Mouse (Mus musculus) cerebellum, postnatal 14 days (tissue): ENCODE measurements at regions not wholly inside any gene's neighbourhood (a gene's known extent, or its start where the extent isn't known, plus 50 kb on each side); places are given as distances from the start of the nearest gene placed in this dataset.
"Not testable (repeated sequence)": the region's sequence is repeated elsewhere in the genome, so short reads cannot be mapped to it uniquely, and the experiment has no call there.

Experiments
- DNase-seq, 2 experiments: peaks; one replicate each; pipeline ENCODE4 v3.0.0; 2021; ENCODE audit warnings: mixed read lengths in 2 of 2

DNA sequence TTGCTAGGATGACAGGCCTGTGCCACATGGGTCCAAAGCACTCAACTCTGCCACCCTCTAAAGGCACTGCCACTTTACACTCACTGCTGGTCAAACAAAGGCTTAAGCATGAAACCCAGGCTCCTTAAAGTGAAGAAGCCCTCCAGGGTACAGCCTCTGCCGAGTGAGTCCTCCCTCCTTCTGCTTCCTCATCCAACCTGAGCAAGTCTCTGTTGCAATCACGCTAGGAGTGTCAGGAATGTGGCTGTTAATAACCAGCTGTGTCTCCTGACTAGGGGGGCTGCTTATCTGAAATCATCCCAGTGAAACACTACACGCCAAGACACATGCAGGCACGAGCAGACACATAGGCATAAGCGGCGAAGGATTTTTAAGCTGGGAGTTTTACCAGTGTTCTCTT, 99.2 kb upstream of the Jarid2 start:
- DNase-seq, result no peak

DNA sequence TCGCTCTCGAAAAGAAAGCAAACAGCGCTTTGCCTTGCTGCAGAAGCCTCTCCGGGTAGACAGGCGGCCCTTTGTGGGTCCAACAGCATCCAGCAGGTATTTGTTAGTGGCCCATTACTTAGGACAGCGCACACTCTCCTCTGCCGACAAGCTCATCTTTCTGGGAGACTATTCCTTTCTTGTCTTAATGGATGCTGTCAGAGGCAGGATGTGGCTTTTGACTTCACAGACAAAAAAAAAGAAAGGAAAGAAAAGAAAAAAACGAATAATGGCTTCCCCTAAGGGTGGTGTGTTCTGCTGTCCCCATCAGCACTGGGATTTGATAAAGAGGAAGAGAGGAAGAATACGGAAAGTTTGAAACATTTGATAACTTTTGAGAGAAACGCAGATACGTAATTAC, 94.7 kb upstream of the Jarid2 start:
- no peak for DNase-seq

DNA sequence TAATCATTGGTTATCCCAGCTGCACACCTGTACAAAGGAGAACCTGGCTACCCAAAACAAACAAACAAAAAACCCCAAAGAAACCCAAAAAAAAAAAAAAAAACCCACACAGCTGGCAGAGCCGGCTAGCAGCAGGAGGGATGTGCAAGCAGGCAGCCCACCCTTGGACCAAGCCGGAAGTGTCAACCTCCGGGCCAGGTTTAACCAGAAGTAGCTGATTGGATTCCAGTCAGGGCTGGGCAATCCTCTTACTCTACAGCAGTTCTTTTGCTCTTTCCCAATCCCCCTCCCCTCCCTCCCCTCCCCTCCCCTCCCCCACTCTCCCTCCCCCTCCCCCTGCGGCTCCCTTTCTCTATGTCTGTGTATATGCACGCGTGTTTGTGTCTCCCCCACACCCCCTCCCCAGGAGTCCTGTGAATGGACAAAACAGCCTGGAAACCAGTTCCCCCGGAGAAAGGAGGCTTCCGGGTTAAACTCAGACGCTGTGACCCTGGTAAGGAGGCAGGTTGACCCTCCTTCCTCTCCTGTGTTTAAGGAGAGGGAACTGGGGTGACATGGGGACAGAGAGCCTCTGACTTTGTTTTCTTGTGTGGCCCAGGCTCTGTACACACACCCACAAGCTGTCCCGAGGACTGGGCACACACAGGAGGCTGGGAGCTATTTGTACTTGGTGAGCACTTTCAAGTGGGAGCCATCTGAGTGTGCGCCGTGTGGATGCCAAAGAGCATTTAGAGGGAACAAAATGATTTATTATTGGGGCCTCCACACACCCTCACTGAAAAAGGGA, 93.9 kb upstream of the Jarid2 start:
- DNase-seq, result no peak

DNA sequence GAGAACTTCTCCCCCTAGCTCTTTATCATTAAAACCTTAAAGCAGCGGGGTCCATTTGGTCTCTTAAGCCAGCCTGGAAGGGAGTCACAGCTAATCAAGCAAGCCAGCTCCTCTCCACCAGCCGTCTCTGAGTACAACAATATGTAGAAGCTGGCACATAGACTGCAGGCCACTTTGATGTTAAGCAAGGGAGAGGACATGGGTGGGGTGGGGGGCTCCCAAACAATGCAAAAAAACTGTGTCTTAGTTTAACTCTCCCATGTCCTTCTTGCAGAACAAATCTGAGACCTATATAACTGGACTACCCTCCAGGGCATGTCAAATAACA, 93.3 kb upstream of the Jarid2 start:
- no peak for DNase-seq

DNA sequence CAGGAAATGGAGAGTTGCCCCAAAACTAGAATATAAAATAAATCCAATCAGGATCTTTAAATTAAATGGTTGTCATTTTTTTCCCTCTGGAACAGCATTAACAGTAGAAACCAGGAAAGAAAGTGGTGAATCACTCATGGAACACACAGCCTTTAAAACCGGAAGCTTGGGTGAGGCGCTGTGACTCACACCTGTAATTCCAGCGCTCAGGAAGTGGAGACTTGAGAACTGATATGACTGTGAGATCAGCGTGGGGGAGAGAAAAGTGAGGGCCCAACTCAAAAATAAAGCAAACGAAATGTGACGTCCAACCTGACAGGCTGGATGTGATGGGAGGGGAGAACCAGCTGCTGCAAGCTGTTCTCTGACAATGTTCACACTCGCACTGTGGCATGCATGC, 86.9 kb upstream of the Jarid2 start:
- DNase-seq, result no peak

DNA sequence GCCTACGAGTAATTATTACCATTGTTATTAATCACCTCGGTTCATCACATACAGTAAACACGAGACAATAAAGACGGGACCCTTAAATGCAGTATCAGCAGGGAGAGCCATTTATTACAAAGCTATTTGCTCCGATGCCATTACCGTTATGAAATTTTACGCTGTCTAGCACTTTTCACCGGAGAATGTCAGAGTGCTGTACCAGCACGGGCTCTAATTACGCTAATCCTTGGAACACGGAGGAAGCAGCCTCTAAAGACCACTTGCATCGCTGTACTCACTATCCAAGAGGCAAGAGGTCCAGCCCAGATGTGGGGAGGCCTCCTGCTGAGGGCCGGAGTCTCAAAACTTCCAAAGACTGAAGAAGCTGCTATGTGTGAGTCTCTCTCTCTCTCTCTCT, 79.2 kb upstream of the Jarid2 start:
- DNase-seq, result no peak

DNA sequence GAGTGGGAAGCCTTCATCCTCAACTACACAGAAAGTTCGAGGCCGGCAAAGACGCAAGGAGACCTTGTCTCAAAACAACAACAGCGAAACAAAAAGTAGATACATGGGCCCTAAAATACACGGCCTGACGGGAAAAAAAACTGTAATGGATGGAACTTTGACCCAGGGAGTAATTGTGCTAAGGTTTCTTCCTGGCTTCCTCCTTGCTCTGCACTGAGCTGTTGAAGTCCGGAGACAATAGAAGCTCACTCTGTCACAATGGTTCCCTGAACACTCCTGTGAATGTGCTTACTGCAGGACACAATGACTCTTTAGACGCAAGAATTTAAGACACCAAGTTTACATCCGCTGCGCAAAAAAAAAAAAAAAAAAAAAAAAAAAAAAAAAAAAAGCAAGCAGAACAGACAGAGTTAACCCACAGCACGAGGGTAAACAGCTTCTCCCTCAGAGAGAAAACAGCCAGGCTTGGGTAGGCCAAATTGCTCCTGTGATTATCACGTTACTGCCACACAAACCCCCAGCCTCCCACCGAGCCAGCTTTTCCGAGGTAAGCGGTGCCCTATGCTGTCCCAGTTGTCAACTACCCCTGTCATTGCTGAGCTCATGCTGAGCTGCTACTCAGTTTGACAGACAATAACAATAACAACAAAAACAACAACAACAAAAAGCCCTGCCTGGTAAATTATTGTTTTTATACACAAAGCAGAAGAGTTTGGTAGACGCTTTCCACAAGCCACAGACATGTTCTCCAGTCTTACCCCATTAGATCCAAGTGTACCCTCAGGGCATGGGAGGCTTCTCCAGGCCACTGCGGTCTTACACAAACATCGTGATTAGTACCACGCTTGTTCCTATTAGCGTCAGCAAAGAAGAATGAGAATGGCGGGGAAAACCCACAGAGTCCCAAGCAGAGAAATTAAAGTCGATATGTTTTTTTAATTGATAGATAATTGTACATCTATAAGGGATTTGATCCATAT, 77.7 kb upstream of the Jarid2 start:
- no peak for DNase-seq

DNA sequence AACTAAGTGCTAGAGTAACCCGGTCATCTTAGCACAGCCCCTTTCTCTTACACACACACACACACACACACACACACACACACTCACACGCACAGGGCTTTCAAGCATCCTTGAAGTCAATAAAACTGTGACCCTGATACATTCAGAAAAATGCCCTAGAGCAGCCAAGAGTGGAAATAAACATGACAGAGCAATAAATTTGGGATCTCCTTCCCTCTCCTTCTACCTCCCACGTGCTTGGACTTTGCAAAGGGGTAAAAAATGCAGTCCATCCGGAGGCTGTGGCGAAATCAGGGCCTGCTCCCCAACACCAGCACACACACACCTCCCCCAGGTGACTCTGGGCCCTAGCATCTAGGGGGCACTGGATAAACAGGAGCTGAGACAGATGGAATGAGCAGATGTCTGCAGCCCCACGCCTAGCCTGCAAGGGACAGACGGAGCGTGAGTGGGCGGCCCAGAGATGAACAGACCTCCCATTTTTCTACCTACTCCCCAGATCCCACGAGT, 71.3 kb upstream of the Jarid2 start:
- peak; percentile 67 to 78 for DNase-seq

DNA sequence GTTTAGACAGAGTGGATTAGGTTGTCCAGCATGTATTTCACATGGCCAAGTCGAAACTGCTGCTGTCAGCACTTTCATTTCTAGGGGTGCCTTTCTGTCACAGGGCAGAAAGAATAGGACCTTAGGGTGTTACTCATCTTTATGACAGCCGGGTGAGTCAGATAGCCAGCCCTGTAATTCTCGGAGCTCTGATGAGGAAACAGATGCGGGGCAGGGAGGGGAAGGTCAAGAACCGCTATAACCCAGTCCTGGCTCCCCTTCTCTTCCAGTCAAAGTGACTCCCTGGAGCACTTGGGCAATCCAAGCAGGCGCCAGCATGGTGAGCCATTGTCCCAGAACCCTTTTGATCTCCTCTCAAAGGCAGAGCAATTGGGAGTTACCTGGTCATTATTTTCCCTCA, 69.4 kb upstream of the Jarid2 start:
- no peak for DNase-seq

DNA sequence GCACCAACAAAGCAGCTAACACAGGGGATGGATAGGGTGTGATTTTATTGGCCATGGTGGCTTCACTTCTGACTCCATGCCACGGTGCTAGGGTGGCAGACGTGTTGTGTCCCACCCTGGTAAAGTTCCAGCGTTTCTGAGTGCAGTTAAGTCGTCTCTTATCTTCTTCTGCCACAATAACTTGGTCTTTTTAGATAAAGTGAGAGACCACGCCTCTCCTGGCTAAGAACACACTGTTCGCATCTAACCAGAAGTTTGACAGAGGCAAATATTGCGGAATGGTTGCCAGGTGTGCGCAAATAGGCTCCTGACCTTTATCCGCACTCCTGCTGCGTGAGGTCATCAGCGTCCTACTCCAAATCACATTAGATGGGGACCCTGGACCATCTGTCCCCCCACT, 66.2 kb upstream of the Jarid2 start:
- no peak for DNase-seq

DNA sequence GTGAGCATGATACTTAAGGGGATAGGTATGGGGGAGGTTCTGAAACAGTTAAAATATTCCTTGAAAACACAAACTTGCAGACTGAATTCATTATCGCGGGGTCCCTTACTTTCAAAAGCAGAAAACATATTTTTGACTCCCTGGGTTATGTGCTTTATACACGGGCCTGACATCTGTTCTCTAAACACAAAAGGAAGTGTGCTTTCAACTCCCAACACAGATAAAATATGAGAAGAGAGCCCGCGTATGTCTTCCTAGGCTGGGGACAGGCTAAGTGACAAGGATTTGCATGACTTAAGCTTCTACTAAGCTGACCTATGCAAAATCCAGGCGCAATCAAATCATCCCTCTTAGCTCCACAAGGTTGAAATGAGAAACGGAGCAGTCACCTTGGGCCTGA, 65.5 kb upstream of the Jarid2 start:
- no peak for DNase-seq

DNA sequence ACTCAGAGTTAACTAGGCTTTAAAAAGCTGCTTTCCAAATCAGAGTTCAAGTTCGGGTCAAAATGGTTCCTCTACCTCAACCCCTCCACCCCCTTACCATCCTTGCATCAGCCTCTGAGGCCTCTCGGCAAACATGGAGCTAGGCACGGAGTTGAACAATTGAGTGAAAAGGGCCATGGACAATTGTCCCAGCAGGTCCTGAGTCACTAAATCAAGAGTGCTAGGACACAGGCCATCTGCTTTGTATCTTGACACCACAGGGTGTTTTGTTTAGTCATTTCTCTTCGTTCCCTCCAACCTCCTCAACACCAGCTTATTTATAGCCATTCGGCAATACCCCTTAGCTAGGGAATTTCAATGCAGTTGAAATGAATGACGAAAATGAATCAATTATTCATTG, 59.5 kb upstream of the Jarid2 start:
- DNase-seq, result no peak

DNA sequence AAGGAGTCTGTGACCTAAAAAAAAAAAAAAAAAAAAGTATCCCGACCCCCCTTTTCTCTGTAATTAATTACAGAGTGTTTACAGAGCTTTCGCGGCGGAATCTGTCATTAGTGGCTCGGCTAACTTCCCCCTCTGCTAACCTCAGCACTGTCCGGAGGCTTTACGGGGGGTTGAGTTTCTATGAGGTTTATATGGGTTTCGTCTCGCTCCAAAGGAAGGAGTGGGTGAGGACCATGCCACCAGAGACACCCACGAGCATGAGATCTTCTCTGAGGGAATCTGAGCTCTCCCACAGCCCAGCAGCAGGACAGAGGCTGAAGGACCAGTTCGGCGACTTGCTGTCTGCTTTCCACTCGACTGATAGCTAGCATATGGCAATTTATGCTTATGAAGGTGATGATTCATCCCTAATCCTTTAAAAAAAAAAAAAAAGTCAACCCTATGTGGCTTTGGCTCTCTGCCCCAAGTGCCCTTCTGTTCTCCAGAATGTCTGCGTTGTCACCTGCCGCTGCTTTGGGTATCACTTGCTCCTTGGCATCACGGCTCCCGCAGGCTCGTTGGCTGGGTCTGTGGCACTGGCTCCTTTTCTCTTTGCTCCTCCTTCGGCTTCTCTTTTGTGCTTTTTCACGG, 55.8 kb upstream of the Jarid2 start:
- peak; percentile 89 for DNase-seq

DNA sequence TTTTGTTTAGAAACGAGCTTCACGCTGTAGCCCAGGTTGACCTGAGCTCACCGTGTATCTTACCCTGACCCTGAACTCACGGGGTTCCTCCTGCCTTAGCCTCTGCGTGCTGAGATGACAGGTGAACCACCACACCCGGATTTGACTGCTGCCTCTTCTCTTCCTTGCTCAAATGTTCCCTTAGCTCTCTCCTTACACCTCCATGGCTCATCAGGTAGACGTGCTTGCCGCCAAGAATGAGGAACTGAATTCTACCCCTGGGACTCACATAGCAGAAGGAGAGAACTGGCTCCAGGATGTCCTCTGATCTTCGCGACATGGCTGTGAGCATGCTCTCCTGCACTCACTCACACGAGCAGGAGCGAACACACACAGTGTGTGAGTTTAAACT, 55.3 kb upstream of the Jarid2 start:
- DNase-seq, result no peak

DNA sequence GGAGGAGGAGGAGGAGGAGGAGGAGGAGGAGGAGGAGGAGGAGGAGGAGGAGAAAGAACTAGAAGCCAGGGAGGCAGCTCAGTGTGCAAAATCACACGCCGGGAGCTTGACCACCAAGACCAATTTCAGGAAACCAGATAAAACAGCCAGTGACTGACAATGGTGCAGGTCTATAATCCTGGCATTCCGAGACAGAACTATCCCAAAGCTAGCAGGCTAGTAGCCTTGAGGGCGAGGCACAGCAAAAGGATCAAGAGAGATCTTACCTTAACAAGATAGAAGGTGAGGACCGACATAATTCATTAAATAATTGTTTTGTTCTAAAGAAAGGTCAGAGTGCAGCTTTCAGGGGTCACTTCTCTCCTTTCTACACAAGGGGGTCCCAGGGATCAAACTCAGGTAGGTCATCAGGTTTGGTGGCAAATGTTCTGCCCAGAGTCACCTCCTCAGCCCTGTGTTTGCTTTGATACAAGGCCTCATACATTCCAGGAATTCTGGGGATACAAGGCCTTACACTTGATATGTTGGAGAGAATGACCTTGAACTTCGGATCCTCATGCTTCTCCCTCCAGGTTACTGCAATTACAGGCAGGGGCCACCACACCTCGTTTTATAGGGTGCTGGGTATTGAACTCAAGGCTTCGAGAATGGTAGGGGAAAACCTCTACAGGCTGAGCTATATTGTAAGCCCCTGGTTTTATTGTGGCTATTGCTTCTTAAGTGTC, 54.2 kb upstream of the Jarid2 start:
- no peak for DNase-seq

DNA sequence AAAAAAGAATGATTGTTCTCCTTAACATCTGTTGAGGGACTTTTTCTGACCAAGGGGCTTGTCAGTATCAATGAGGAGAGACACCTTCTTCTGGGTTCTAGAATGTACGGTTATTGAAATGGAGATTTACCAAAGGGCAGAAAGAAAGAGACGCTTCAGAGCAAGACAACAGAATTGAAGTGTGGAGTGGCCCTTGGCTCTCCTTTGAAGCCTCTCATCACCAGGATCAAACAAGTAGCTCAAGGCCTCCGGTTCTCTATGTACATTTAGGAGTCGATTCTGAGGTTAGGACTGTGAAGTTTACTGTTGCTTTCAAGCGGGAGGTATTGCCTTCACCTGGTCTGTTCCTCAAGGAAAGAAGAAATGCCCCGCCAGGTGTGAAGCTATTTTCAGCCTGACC, 53.2 kb upstream of the Jarid2 start:
- no peak for DNase-seq

DNA sequence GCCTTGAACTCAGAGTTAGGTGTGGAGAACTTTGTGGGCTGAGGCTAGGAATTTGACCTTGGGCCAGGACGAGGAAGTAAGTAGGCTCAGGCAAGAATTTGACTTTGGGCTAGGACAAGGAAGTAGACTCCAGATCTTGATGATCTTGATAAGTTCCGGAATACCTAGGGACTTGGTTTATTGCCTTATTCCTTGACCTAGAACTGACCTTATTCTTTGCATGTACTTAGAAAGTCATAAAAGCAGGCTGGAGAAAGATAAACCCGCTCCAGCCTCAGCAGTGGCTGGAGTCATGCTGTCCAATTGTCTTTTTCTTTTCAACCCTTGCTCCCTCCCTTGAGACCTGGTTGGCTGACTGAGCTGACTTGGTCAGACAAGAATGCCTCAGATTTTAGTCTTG, 51.2 kb upstream of the Jarid2 start:
- no peak for DNase-seq

DNA sequence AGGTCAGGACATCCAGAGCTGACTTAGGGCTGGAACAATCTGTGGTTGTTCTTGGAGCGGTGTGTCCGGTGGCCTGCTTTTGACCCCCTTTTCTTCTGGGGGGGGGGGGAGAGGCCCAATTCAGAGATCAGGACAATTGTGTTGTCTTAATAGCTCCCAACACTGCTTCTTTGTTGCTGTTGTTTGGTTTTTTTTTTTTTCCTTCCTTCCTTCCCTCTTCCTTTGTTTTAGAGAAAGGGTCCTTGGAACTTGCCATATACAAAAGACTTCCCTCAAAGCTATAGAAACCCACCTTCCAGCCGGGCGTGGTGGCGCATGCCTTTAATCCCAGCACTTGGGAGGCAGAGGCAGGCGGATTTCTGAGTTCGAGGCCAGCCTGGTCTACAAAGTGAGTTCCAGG, 49.8 kb upstream of the Jarid2 start:
- not testable (repeated sequence) for DNase-seq
